Mouse (Mus musculus): Measurements from ENCODE around the gene Foxn3.

Gene Foxn3

DNA sequence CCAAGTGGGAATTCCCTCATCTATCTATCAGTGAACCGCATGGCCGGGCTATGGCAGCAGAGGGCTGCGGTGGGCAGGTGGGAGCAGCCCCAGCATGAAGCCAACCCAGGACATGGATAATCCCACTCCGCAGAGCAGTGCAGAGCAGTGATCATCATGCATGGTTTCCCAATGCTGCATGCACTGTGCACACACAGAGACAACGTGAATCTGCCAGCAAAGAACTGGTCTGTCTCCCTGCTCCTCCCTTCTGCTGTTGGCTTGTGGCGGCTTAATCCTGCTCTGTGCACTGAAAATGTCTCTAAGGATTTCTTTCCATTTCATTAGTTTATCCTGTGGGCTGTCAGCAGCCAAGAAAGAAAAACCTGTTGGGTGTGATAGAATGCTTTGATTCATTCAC, 276.7 kb downstream of the Foxn3 start:
- no peak for DNase-seq (ENCODE audit: low spot score)

DNA sequence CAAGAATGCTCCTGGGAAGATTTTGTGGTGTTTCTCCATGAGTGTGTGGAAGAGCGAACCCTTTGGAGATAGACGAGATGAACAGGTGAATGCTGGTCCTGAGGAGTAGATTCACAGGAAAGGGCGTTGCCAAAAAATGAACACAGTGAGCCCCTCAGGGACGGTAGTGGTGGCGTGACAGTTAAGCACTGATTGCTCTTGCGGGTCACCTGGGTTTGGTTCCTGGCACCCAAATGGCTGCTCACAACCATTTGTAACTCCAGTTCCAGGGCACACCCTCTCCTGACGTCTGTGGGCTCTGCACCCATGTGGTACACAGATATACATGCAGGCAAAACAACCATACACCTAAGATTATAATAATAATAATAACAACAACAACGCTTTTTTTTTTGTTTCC, 277.7 kb downstream of the Foxn3 start:
- DNase-seq (ENCODE audit: low spot score) = no peak

DNA sequence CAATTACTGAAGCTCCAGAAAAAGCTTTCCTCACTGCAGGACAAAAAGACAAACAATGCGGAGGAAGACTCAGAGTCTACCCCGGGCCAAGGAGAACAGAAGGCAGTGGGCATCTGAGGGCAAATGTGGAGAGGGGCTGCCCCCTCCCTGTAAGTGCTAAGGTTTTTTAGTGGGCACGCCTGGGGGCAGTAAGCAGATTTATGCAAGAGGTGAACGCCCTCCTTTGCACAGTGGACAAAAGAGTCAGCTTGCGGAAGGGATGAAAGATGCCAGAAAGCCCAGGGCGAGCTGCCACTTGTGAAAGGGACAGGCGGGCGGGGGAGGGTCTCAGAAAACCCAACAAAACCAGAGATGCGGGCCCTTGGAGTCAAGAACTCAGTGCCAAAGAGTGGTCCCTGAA, 278.2 kb downstream of the Foxn3 start:
- no peak for DNase-seq (ENCODE audit: low spot score)

DNA sequence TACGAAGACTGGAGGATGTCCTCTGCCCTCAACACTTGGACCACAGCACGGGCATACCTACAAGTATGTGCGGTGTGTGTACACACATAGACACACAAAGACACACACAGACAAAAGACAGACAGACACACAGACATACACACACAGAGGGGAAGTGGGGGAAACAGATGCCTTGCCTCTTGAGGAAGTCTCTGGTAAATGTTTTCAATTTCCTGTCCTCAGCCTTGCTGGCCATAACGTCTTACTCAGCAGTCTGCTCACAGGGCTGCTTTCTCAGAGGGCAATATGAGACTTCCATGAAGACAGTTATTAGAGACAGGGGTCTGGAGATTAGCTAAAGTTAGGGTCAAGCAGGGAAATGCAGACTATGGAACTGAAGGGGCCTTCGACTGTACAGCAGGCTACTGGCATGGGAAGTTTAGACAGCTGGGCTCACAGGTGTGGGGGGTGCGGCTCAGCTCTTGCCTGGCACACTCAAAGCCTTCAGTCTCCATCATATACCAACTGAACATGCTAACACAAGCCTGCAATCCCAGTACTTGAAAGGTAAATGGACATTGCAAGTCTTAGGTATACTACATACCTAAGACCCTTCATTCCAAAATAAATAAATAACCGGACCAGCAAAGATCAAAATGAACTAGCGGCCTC, 278.8 kb downstream of the Foxn3 start:
- no peak for DNase-seq (ENCODE audit: low spot score)

DNA sequence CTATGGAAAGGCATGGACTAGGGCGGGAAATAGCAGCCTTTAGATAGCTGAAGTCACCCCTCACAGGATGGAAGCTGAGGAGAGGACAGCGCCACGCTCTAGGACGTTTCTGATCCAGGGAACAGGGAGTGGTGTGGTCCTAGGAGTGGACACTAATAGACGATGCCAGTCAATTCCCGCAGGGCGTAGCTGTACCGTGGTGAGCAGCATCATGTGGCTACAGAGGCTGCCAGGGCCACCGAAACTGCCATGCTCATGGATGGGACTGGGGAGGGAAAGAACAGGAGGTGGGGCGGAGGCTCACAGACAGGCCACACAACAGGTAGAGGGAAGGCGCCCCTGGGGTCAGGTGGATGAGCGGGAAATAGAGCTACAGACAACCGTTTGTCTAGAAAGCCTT, 282.6 kb downstream of the Foxn3 start:
- DNase-seq (ENCODE audit: low spot score) = no peak

DNA sequence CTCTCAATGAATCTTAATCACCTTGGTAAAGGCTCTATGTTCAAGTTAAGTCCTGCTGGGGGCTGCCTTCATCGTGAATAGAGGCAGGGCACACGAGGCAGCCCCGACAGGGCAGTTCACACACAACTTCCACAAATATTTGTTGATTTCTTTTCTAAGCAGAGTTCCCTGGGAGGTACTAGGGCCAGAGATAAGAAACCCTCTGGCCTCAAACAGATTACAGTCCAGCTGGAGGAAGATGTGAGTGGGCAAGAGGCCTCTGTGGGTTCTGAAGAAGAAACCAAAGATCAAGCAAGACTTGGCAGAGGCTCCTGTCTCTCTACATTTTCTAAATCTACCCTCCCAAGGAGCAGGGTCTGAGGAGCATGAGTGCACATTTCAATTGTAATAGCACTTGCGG, 283.1 kb downstream of the Foxn3 start:
- no peak for DNase-seq (ENCODE audit: low spot score)

DNA sequence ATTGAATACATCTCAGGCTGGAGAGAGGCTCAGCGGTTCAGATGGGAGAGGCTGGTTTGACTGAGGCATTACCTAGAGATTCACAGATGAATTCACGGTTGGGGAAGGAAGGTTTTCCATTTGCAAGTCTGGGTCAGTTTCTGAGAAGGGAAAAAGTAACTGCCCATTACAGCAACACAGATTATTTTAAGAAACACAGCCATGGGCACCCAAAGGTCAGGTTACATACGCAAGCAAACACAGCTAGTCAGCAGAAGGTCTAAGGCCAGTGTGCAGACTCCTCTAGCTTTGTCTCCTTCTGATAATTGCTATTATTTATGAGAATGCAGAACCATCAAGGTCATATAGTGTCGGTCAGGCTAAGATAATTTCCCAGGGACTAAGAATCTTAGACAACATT, 284.0 kb downstream of the Foxn3 start:
- DNase-seq (ENCODE audit: low spot score) = no peak

DNA sequence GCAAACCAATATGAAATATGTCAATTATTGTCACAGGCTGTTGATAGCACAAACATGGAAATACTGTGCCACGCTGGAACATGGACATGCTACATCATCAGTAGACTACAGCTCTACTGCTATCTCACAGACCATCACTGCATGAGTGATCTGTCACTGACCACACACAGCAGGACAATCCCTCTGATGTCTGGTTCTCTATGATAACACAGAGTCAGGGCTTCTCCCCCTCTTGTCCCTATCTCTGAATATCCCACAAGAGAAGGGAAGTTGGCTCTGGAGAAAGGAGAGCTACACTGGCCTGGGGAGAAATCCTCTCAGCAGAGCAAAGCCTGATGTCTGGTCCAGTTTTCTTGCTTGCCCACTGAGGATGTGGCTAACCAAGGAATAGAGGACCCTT, 288.8 kb downstream of the Foxn3 start:
- no peak for DNase-seq (ENCODE audit: low spot score)

DNA sequence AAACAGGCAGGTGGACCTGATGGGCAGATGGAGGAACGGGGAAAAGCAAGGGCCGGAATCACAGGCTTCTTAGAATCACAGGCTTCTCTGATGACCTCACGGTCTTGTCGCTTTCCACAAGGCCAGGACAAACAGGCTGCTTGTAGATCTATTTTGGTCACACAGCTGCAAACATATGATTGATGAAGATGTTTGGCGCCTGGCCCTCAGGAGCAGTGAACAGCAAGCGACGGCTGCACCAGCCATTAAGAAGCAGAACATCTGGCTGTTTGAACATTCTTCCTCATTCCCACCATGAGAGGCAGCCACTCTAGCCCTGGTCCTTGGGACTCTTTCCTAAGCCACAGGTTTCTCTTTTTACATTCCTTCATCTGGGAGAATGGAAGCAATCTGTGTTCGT, 294.0 kb downstream of the Foxn3 start:
- no peak for DNase-seq (ENCODE audit: low spot score)

DNA sequence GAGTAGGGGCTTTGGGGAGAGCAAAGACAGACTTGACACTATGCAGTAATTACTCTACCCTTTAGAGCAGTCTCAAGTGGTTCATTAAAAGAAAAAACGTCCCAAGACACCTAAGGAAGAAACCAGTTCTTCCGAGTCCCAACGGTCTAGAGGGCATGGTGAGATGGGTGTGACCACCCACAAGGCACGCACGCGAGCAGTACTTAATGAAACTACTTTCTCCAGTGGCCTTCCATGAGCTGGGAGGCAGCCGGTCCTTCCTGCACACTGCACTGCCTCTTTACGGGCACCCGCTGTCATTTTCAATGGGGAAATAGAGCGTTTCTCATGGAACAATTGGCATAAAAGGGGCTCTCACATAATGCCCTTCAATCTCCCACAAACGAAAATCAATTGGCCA, 294.4 kb downstream of the Foxn3 start:
- DNase-seq (ENCODE audit: low spot score) = no peak

DNA sequence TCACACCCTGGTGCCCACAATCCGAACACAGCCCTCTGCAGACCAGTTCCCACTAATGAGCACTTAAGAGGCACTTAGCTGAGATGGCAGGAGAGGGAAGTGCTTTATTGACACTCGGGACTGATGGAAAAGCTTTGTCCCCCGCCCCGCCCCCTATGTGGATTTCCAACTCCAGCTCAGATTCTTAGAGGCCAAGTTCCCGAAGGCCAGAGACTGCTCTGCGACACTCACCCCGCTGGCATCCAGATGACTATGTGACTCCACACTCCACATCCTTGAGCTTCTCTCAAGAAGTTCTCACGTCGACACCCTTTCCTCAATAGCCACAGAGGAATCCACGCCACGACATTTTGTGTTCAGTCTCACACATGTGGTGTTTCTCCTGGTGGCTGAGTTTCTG, 295.6 kb downstream of the Foxn3 start:
- DNase-seq (ENCODE audit: low spot score) = no peak

DNA sequence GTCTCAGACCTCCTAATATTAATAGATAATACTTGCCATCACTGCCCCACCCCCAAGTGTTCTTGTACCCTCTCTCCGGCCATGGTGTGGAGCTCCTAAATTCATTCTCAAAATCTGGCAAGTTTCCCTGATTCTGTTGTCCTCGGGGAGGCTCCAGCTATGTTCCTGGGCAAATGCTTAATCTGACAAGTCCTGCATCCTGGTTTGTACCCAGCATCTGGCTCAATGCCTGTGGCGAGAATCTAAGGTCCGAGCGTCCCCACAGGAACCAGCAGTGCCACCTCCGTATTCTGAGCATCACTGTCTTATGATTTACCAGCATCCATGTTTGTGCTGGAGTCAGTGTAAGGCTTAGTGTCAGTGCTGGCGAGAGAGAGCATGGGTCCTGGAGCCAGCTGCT, 296.9 kb downstream of the Foxn3 start:
- DNase-seq (ENCODE audit: low spot score) = no peak

DNA sequence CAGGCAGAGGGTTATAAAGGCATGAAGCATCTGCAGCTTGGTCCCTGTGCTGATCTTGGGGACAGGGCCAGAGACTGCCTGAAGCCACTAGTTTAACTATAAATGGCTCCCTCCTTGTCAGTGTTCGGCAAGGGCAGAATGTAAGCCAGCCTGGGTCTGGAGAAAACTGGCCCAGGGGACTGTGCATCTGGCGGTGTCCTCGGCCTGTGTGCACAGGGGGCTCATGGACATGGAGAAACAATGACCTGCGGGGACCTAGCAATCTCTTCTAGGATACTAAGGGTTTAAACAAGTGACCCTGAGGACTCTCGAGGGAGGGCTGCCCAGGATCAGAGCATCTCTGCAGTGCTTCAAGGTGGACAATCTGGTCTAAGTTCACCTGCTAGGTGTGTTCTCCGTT, 297.6 kb downstream of the Foxn3 start:
- DNase-seq (ENCODE audit: low spot score) = no peak

DNA sequence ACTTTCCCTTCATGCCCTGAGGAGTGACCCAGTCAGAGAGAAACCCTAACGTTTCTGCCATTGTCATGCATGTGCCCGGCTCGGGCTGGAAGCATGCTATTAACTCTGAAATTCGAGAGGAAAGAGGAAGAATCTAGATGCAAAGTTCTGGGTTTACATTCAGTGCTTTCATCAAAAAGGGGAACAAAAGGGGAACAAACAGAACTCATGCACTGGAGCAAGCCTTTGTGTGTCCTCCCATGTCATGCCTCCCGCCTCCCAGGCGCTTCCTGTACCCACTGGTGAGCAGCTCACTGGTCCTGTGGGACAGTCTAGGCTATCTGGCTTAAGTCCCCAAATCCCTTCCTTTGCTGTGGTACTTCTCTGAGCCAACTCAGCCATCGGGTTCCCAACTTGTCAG, 299.0 kb downstream of the Foxn3 start:
- DNase-seq (ENCODE audit: low spot score) = no peak

DNA sequence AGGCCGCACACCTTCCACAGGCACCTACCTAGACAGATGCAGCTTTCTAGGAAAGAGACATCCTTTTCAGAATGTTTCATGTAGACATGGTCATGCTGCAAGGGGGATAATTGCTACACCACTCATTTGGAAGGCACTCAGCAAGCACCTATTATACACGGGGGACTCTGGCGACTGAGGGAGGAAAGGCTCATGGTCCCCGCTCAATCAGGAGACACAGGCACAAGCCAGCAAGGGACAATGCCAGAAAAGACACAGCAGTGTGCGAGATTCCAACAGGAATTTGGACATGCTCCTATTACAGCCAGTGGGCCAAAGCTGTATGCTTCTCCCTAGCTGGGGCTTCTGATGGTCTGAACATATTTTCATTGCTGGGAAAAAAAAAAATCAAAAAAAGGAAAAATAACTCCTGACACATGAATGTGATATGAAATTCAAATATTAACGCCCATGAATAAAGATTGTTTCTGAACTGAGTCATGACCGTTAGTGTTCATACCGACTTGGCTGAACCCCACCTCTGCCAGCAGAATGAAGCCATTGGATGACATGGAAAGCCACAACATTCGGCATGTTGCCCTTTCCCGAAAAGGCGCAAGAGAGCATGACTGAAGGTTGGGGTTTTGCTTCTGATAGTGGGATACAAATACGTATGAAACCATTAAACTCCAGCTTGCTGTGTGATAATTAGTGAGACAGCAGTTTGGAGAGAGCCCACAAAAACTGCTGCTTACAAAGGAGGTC, 299.6 kb downstream of the Foxn3 start:
- no peak for DNase-seq (ENCODE audit: low spot score)

DNA sequence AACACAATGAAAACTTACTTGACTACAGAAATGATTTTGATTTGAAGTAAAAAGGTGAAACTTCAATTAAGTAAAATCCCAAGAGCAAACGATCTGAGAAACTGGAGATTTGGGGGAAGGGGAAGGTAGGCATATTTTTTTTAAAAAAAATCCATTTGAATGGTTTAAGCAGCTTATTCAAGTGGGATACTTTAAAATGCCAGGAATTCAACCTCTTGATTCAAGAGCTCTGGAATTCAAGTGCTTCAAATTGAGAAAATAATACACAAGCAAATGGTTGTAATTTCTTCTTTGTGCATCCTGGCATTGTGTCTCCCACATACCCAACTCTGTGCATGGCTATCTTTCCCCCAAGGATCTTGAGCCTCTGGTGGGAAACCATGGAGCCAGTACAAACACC, 300.5 kb downstream of the Foxn3 start:
- no peak for DNase-seq (ENCODE audit: low spot score)

DNA sequence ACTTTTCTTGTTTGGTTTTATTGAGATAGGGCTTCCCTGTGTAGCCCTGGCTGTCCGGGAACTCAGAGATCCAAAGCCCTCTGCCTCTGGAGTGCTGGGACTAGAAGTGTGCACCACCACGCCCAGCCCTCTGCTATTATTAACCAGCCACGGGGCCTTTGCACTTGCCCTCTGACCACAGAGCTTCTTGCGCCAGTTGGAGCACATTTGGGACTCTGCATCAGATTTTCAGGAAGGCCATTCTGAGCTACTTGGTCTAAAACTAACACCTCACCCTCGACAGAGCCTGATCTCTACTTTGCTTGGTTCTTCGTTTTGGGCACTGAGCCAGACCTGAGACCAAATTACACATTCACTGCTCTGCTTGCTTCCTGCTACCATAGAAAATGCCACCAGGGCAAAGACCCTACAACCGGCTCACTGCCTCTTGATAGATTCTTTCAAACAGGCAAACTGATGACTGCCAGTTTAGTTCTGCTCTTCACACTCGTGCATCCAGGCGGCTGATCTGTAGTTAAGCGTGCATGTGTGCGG, 301.2 kb downstream of the Foxn3 start:
- DNase-seq (ENCODE audit: low spot score) = no peak

DNA sequence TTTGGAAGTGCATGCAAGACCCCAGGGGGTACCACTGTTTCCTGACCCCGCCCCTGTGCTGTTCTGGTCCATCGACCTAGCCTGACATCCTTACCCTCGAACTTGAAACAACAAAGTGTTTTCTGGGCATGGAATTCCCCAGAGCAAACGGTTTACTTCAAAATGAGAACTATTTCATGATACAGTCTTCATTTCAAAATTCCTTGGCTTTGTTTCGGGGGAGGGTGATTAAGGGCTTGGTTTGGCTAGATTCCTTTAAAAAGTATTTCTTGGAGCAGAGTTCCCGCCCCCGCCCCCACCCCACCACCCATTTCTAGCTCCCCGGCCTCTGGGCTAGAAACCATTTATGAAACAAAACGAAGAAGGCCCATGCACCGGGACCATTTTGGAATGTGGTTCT, 303.2 kb downstream of the Foxn3 start:
- DNase-seq (ENCODE audit: low spot score) = no peak

DNA sequence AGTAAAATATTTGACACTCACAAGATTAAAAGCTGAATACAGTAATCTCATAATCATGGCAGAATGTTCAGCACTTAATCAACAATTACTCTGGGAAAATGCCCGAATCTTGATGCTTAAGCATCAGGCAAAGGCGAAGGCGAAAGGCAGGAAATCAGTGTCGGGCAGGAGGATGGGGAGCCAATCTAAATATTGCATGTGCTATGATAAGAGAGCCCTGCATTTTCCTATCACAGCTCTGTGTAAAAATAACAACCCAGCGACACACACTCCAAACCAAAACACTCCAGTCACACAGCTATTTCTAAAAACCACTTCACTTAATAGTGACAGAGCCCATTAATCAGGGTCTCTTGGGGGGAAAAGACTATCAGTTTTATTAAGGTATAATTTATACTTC, 305.8 kb downstream of the Foxn3 start:
- DNase-seq (ENCODE audit: low spot score) = no peak

DNA sequence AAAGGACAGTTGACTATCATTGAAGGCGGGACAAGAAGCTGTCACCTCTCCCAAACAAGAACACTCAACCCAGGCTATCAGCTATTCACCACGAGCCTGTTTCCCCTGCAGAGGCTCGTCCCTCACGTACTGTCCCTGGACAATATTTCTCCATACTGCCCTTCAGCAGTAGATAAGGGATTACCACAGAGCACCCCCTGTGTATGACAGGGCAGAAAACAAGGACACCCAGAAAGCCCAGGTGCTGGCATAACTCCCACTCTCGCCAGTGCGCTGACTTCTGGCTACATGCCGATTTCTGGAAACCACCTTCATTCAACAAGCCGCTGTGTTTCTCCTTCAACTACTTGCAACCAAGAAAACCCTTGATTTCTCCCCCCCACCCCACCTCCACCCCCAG, 306.4 kb downstream of the Foxn3 start:
- no peak for DNase-seq (ENCODE audit: low spot score)

DNA sequence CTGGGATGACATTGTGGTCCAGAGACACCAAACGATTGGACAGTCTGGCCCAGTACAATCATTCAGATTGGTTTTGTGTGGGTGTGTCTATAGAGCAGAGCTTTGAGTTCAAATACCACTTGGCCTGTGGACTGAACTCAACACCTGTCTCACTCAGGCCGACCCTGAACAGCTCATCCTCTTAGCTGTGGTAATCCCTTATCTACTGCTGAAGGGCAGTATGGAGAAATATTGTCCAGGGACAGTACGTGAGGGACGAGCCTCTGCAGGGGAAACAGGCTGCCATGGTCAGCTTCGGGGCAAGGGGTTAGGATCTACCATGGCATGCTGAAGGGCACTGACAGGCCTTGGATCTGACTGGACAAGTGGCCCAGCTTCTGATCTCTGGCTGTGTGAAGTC, 306.9 kb downstream of the Foxn3 start:
- no peak for DNase-seq (ENCODE audit: low spot score)

DNA sequence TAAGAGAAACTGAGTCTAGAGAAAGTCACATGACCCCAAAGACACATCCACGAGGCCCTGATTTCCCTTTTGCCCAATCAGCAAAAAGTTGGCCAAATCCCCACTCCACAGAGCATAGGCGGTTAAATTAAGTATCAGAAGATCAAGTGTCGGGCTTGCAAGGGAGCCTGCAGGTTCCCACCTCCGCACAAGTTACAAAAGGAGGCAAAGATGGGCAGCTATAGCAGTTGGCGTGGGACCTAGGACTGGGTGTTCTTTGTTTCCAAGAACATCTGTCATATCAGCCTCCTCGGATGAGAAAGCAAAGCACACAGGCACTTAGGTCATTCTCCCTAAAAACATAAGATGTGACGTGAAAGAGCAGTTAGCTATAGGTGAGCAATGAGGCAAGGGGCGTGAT, 308.9 kb downstream of the Foxn3 start:
- no peak for DNase-seq (ENCODE audit: low spot score)

DNA sequence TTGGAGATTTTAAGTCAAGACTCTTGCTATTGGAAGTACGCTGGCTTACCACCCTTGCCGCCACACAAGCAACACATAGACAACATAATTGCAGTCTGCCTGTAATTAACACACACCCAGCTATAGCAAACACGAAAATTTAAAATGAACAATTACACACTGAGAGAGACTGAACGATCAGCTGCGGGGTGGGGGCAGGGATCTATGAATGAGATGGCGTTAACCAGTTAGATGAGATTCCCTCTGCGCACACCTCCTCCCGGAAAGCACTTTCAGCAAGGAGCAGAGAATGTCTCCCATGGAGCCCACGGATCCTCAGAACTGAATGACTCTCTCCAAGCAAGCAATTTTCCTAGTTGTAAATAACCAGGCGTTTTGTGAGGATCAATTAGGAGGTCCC, 309.8 kb downstream of the Foxn3 start:
- DNase-seq (ENCODE audit: low spot score) = no peak

DNA sequence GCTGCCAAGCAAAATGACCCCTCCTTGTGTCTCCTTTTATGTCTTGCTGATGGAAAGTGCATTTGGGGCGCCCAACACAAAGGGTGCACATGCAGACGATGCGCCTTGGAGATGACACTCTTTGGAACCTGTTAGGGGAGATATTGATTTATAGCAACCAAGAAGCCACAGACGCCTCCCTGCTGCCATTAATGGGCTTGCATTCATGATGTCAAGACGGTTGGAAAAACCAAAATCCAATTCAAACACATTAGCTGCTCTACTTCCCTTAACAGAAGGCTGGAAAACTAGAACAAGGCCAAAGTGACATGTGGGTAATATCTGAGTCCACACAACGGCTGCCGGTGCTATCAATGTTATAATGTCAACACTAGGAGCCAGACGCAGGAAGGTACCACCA, 314.8 kb downstream of the Foxn3 start:
- DNase-seq (ENCODE audit: low spot score) = no peak

All from urinary bladder, postnatal 14 days (tissue).